Mouse (Mus musculus) heart, postnatal 25 days (tissue): ENCODE measurements around the gene Amer2. TPM values are rescaled to one million over a fixed set of nuclear protein-coding genes. Genes with fewer than 3 reads are reported as not detected.
"Not testable (repeated sequence)": the region's sequence is repeated elsewhere in the genome, so short reads cannot be mapped to it uniquely, and the experiment has no call there.

Source experiments
- DNase-seq: peaks from one replicate; pipeline ENCODE4 v3.0.0; 2022; ENCODE audit warnings: low spot score
- intact Hi-C: fragments of 180-260 bp; cut with DNase I; formaldehyde crosslinking; loops from one replicate; pipeline ENCODE4 v1.15.1; 2025
- total RNA-seq, 2 experiments: library from RNA; stranded (reverse); gene quantifications; 2 replicates each; pipeline ENCODE4 v1.2.3; 2021

Amer2 gene
- total RNA-seq, result not detected

DNA sequence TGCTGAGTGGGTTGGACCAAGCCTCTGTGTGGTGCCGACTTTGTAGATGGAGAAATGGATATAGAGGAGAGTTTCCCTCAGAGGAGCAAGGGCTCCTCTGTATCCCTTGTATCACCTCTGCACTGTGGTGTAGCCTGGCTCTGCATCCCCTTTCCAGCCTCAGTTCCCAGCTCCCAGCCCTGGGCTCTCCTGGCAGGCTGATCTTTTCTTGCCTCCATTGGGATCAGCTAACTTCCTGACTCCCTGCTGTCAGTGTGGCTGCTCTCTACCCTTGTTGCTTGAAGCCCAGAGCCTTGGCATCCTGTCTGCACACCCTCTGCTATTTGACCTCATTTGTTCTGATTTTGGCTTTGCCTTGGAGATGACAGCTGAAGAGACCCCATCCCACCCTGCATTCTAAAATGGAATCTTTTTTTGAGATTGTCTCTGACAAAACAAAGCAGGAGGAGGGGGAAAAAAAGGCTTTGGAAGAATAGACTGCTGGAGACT, at the start of gene Amer2:
TSS of gene Amer2 (plus strand) at position 439 of the 489 bp plus-strand sequence.
- intact Hi-C loops, result no loop called here

DNA sequence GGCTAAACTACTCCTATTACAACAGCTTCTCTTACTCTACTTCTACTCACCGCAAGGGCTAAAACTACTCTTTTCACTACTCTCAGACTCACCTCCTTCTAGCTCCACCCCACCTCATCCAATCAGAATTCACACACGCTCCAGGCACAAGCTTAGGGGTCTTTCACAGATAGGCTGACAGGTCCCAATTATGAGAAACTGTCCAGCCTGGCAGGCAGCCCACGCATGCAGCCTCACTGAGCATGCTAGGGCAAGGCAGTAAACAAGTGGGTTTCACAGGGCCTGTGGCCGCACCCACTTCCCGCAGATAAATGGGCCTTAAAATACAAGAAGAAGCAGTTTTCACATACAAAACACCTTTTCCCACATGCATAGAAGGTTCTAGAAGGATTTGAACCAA, 33.1 kb upstream of the Amer2 start:
- intact Hi-C loops, result not testable (repeated sequence)

More for the DNA sequence above, at the start of gene Amer2:
- DNase-seq, result no peak

DNA sequence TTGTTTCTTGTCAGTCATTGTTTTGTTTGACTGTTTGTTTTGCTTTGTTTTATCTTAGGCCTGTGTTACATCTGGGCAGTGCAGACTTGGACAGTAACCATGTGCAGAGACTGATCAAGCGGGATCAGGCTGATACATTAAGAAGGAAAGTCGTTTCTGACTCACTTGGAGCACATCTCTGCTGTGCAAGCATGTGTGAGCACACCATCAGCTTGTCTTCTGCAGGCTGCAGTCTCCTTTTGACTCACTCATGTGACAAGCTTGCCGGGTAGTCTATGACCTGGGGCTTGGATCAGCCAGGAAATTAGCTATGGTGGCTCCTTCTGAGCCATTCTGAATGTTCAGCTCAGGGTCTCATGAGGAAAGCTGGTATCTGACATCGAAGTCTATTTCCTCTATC, 32.5 kb upstream of the Amer2 start:
- intact Hi-C loops, result no loop called here
- DNase-seq, result no peak

More for the DNA sequence above, 33.1 kb upstream of the Amer2 start:
- DNase-seq, result not testable (repeated sequence)

DNA sequence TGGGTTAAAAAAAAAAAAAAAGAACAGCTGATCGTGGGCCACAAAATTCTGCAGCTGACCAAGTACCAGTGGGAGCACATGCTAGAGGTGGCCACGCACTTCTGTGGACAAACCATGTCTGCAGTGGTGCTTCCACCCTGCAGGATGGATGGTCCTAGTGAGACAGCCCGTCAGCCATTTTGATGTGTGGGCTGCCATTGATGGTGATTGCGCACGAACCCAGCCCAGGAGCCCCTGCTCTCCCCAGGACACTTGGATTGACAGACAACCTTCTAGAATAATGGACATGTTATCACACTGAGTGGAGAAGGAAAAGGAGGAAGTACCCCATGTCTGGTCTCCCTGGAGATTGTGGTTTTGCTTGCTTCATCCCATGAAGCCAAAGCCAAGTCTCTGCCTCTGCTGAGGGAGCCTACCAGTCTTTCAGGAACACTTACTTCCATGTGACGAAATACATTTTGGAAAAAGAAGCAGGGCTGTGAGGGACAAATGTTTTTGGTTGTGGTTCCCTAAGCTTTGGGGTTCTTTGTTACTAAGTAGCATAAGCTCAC, 27.7 kb upstream of the Amer2 start:
- DNase-seq, result no peak
- intact Hi-C loops, result no loop called here

DNA sequence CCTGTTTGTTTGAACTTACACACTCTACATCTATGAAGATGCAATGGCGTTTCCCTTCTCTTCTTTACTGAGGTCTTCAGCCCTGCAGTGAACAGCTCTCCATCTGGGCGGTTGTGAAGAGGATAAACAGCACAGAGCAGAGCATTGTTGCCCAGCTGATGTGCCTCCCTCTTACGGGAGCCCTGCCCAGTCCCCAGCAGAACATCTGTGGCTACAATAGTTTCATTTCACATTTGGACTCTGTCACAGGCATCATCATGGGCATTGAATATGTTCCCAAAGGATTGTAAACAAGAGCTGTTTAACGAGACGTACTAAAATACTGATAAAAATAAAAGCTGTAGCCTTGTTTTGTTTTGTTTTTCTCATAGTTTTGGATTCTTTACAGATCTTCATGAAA, 14.7 kb upstream of the Amer2 start:
- intact Hi-C loops, result no loop called here
- DNase-seq, result no peak

DNA sequence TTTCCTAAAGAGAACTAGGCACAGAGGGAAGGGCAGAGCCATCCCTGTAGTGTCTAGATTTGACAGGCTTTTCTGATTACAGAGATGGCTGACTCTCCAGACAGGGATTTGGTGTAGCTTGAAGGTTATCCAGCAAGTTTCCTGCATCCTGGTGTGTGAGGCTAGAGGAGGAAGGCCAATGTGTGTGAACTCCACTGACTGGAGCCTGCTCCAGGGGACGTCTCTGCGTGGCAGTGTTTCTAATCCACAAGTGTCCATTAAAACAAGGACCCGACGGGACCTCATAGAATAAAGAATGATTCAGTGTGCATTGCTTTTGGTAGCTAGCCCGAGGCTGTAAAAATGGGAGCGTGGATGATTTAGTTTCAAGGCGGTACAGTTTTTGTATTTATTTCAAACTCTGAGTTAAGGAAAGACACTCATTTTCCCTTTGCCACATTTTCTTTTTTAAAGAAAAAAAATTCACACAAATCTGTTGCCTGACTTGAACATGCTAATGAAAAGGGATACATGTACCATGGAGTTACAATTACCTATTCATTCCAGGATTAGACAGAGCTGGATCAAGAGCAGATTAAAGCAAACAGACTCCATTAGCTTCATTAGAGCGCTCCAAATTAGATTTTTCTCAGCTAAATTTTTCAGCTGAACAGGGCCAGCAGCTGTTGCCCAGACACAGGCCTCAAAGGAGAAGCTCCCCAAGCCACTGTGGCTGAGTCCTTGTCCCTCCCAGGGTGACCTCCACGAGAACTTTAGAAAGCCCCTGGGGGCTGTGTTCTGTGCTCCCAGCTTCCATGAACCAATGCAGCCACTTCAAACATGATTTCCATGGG, 11.5 kb upstream of the Amer2 start:
- intact Hi-C loops, result no loop called here
- no peak for DNase-seq

DNA sequence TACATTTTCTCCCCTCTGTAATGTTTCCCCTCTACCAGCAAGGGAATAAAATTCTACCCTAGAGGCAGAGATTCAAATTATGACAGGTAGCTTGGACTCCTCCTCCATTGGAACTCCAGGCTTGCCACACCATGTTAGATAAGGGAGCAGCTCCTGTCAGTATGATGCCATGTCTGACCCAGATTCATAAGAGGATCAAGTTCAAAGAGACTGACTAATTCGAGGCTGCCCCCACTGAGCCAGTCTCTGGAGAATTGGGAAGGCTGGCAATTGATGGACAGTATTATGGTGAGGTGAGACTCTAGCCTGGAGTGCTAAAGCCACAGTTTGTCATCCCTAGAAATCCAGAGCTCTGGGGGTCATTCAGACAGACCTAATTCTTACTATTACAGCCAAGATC, 6.3 kb upstream of the Amer2 start:
- DNase-seq, result no peak
- intact Hi-C loops, result no loop called here

DNA sequence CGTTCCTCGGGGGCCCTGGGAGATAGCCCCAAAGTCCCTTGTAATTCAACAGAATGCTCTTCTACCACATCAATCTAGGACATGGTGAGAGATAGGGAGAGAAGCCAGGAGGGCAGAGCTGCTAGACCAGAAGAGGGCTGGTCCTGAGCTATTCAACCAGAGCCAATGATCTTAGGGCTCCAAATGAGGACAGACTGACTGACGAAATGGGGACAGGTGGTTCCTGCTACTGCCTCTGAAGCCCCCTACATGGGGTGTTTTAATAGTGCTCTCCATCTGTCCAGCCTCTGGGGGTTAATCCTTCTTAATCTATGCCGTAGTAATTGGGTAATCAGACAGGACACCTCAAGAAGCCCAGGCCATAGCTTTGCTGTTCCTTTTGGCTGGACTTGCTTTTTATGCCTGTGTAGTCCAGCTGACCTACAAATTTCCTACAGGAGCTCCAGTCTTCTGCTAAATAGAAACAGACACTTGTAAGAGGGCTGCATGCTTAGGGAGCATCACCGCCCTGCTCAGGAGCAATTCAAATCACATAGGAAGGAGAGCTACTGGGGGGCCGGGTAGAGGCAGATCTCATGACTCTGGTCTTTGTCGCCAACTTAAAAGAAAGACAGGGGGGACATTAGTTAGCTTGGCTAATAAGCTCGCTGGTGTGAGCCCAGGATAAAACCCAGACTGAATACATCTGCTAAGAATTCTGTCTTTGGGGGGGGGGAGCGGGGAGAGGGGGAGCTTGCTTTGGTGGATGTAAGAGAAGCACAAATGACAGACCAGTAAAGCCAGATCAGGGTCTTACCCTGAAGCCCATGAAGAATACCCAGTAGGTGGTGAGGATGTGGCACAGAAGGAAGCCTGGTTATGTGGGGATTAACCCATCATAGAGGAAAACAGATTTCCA, 4.0 kb upstream of the Amer2 start:
- intact Hi-C loops, result no loop called here
- DNase-seq, result no peak

DNA sequence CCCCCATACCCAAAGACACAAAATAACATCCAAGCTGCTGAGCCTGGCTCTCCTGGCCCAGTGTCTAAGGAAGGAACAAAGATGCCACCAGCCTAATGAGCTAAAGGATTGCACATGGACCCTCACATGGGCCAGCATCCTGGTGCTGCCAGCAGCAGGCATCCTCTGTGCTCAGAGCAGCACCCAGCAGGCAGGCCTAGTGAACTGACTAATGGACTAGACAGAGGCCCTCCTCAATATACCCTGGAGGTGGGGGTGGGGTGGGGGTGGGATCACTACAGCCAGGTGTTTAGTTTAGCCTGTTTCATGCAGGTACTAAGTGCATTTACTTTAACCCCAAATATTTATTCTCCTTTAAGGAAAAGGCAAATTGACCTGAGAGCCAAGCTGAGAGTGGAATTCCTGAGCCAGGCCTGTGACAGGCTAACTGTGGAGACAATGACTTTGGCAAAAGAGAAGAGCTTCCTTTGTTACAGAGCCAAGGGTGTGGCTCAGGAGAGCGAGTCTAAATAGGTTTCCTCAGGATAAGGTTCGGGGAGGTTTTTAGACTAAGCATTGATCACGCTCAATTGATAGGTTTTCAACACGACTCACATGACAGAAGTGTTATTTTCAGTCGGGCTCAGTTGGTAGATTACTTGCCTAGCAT, 3.3 kb upstream of the Amer2 start:
- intact Hi-C loops, result no loop called here
- no peak for DNase-seq

DNA sequence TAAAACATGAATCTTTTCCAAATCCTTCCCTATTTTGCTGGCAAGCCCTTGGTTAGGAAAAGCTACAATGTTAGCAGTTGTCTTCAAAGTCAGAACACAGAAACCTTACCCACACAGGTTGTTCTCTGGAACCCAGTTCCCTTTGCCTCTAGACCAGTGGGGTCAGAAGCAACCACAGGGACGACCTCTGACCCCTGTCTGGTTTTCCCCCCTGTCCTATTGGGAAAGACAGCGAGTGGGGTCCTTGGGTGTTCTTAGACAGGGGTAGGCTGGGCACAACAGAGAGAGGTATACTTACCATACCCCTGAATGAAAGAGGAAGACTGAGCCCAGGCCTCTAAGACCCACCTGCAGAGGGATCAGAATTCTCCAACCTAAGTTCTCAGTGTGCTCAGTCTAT, 4.0 kb downstream of the Amer2 start:
- intact Hi-C loops, result no loop called here
- DNase-seq, result no peak

DNA sequence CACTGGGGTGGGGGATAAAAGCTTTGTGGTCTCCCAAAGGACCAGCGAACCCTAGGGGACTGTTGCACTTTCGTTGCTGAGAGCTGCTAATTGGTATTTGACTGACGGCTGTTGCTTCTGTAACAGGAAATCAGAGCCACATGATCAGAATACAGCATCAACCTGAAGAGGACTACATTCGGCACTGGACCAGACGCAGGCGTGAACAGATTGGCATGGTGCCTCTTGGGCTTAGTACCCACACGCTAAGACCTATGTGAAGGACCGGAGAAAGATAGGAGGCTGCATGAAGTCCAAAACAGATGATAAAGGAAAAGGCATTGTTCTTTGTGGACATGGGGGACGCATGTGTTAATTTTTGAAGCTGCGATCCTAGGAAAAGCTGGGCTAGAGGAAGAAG, 4.5 kb downstream of the Amer2 start:
- intact Hi-C loops, result no loop called here
- DNase-seq, result no peak

DNA sequence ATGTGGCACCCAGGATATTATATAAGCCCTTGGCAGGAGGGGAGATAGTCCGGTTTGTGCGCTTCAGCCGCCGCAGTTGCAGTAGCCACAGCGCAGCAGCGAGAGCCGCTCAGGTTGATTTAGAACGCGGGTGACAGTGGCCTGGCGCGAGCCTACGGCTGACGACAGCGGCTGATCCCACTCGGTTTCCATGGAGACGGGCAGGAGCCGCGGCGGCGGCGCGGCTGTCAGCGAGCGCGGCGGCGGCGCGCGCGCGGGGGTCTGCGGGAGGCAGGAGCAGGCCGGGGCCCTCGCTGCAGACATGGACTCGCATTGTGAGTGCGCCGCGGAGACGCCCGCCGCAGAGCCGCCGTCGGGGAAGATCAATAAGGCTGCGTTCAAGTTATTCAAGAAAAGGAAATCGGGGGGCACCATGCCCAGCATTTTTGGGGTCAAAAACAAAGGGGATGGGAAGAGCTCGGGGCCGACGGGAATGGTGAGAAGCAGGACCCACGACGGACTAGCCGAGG, 5.1 kb downstream of the Amer2 start:
- DNase-seq, result no peak
- intact Hi-C loops, result no loop called here

DNA sequence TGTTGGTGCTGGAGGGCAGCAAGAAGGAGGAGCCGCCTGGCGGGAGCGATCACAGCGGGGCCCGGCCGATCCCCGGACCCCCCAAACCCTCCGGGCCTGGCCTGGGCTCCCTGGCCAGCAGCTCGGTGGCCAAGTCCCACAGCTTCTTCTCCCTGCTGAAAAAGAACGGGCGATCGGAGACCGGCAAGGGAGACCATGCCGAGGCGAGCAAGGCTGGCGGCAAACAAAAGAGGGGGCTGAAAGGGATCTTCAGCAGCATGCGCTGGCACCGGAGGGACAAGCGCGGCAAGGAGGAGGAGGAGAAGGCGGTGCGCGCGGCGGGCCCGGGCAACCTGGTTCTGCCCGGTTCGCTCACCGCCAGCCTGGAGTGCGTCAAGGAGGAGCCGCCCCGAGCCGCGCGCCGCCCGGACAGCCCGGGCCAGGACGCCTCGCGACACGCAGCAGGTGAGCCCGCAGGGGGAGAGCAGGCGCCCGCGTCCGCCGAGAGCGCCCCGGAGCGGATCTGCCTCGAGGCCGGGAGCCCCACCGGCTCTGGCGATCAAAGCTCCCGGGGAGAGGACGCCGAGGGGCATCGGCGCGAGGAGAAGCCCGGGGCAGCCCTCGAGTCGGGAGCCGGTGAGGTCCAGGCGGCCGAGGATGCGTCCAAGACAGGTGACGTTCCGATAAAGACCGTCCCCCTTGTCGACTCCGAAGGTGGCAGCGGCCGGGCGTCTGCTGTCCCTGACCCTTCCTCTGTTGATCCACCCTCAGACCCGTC, 5.7 kb downstream of the Amer2 start:
- intact Hi-C loops, result no loop called here
- DNase-seq, result no peak

DNA sequence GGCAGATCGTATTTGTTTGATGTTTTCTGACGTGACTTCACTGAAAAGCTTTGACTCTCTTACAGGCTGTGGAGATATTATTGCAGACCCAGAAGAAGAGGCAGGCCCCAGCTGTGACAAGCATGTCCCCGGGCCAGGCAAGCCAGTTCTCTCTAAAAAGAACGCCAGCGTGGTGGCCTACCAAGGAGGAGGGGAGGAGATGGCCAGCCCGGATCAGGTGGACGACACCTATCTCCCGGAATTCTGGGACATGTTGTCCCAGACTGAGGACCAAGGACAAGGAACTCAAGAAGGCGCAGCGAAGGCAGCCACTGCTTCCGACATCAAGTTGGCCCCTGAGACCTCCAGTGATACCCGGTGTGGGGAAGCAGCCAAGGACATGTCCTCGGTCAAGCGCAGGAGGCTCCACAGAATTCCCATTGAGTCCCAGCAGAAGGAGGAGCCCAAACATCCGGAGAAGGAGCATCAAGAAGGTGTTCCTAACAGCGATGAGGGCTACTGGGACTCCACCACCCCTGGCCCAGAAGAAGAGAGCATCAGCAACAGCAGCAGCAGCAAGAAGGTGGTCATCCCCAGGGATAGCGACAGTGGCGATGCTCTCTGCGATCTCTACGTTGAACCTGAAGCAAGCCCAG, 6.4 kb downstream of the Amer2 start:
- intact Hi-C loops, result no loop called here

DNA sequence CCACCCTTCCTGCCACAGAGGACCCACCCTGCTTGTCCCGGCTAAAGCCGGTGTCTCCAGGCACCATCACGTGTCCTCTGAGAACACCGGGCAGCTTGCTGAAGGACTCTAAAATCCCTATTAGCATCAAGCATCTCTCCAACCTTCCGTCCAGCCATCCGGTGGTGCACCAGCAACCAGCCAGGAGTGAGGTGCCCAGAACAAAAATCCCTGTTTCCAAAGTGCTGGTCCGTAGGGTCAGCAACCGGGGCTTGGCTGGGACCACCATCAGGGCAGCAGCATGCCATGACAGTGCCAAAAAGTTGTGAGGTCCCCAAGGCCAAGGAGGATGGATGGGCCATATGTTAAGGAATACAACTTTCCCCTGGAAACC, 6.9 kb downstream of the Amer2 start:
- DNase-seq, result no peak
- intact Hi-C loops, result no loop called here

More for the DNA sequence above, 6.4 kb downstream of the Amer2 start:
- no peak for DNase-seq

DNA sequence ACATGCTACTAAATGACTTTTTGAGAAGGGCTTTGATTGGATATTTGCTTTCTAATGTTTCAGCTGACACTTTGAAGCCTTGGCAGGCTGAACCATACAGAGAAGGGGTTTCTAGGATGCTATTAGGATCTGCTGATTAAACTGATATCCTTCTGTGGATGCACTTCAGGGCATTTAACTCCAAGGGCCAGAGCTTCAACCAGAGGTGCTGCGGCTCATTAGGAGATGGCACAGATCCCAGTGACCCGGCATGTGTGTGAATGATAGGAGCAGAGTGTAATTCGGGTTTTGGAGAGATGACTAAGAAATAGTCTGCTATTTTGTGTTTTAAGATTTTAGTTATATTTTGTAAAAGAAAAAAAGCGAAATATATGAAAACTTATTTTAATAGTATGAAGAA, 8.6 kb downstream of the Amer2 start:
- DNase-seq, result no peak
- intact Hi-C loops, result no loop called here

DNA sequence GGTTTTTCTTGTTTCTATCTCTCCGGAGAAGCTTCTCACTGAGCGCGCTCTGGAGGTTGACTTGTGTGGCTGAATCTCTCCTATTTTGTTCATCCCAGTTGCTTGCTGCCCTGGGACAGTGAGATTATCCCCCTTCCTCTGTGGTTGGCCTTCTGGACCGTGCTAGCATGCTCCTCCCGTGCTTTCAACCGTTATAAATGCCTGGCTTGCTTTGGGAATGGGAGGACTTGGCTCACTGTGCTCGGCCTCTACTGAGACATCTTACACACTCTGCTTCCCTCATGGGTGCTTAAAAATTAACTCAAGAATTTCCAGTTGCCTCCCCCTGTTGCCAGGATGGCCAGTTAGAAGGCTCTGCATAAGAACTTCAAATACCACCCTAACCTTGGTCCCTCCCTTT, 10.8 kb downstream of the Amer2 start:
- no peak for DNase-seq
- intact Hi-C loops, result no loop called here

DNA sequence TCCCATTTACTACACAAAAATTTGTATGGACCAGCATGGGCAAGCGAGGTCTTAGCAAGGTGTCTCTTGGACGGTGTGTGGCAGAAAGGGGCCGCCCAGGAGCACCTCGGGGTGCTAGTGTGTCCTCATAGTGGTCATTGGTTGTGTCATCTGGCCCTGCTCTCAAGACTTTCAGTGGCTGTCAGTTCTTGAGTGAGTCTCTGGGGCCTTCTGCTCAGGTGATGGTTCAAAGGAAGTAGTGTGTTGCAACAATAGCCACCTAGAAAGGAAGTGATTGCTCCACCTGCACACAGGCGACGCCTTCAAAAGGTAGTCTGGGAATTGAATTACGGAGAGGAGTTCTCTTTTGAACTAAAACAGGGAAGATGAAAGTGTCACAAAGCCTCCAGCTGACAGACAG, 11.2 kb downstream of the Amer2 start:
- no peak for DNase-seq
- intact Hi-C loops, result no loop called here

DNA sequence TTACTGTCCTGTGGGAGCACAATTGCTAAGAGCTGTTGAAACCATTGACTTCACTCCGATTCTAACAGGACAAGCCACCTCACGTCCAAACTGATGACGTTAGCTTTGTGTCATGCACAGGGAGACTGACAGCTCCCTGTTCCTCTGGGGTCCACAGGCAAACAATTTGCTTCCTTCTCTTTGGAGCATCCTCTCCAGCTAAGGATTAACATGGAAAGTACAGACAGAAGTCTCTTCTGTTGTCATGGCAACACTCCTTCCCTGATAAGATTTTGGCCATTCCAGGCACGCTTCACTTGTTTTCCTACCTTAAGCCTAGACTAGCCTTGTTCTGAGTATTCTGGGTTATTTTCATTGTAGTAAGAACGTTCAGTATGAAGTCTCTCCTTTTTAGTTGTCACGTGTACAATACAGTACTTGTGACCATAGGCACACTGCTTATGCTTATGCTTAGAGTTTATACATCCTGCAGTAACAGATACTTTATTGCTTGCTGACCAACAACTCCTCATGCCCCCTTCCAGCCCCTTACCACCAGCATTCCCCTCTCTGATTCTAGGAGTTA, 12.1 kb downstream of the Amer2 start:
- no peak for DNase-seq
- intact Hi-C loops, result no loop called here
